Mouse (Mus musculus): Measurements from ENCODE around the gene Olfr539.
"Not testable (repeated sequence)": the region's sequence is repeated elsewhere in the genome, so short reads cannot be mapped to it uniquely, and the experiment has no call there.

The Olfr539 gene

GRCm38 (mm10) chr7:140659630-140660029 lies at the start of gene Olfr539:
Olfr539 (plus strand) TSS chr7:140659930.
- no peak for DNase-seq (ENCODE audit: low spot score in 2 of 2)

GRCm38 (mm10) chr7:140628670-140629069 lies 31.1 kb upstream of the Olfr539 start, which contains the start of gene Olfr61:
Olfr61 (plus strand) TSS chr7:140628970.
- not testable (repeated sequence) for DNase-seq (ENCODE audit: low spot score in 2 of 2)

GRCm38 (mm10) chr7:140630559-140630958 lies 29.2 kb upstream of the Olfr539 start:
- no peak for DNase-seq (ENCODE audit: low spot score in 2 of 2)

GRCm38 (mm10) chr7:140646152-140646551 lies 13.6 kb upstream of the Olfr539 start, which contains the start of gene Olfr53:
Olfr53 (plus strand) TSS chr7:140646452.
- no peak for DNase-seq (ENCODE audit: low spot score in 2 of 2)

DNA sequence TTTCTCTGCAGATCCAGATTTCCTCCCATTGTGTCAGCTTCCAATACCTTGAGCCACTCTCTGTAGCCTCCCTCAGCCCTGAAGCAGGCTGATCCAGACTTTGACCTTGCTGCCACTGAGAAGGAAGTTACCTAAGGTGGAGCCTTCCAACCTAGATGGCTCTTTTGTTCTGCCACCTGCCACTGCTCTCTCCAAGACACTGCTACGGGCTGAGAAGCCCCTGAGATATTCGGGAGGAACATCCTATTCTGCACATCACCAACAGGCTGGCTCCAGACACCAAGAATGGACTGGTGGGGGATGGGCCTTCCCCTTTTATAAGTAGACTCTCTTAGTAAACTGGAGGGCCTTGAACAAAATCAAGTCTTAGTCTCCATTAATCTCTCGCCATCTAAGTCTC lies 11.0 kb downstream of the Olfr539 start:
- not testable (repeated sequence) for DNase-seq (ENCODE audit: low spot score in 2 of 2)

GRCm38 (mm10) chr7:140675863-140676262 lies 16.1 kb downstream of the Olfr539 start:
- DNase-seq (ENCODE audit: low spot score in 2 of 2) = no peak

- not testable (repeated sequence) for DNase-seq (ENCODE audit: low spot score in 2 of 2)
These were observed 19.9 kb downstream of the Olfr539 start for GRCm38 (mm10) chr7:140679591-140679990.

GRCm38 (mm10) chr7:140681651-140682050 lies 21.9 kb downstream of the Olfr539 start, which contains the start of gene Olfr45:
Olfr45 (plus strand) TSS chr7:140681951.
- no peak for DNase-seq (ENCODE audit: low spot score in 2 of 2)

DNA sequence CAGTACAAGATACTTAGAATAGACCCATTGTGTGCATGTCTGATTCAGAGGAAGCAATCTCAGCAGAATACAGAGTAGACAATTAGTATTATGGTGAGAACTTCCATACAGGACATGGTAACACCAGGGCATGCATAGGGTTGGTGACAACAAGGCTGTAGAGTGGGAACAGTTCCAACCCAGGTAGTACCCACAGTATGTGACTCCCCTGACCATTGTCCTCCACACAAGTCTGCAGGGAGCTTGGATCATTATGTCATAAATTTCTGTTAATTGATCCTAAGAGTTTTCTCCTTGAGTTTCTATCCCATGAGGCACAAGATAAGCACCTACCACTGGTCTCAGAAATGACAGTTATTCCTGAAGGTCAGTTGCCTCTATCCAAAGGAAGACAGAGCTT lies 37.2 kb downstream of the Olfr539 start, which contains the start of gene Olfr541:
Gene Olfr541 (plus strand): TSS at position 301 of the 400 bp plus-strand sequence.
- DNase-seq (ENCODE audit: low spot score in 2 of 2) = no peak

DNA sequence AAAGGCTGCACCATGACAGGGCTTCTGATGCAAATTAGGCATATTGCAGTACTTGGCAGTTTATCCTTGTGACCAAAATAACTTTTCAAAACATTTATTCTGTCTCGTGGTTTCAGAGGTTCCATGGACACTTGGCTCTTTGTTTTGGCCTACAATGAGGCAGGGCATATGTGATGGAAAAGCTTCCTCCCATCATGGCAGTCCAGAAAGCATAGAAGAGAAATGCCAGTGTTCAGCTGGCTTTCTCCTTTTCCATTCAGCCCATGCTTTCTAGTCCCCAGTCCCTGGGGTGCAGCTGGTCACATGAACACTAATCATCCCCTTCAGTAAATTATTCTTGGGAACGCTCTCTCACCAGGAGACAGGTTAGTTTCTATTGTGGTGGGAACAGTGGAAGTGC lies 46.6 kb downstream of the Olfr539 start:
- DNase-seq (ENCODE audit: low spot score in 2 of 2) = no peak

DNA sequence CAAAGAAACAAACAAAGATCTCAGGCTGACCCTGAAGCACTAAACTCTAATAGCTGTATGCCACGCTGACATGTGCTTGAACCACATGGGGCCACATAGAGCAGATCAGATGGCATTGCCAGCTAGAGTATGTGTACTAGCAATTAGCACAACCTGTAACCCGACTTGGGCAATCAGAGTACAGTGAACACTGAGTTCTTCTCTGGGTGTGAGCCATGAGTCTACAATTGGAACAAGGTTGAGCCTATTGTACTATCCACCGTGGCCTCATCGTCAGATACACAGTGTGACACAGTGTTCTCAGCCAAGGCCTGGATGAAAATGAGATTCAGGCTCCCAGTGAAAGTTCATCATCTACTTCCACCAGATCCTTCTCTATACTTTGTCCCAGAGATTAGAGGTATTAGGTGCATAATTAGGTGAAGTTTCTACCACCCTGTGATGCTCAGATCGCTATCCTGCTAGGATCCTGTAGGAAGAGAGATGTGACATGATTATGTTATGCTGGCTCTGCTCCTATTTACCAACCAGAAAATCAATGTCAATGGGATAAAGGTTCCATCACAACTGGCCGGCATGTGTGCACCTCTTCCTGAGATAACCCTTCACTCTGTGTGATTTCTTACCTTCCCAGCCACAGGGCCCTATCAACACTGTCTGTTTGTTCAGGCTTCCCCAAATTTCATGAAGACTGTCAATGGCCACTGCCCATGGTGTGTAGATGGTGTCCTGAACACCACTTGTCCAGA lies 48.0 kb downstream of the Olfr539 start:
- DNase-seq (ENCODE audit: low spot score in 2 of 2) = no peak

DNA sequence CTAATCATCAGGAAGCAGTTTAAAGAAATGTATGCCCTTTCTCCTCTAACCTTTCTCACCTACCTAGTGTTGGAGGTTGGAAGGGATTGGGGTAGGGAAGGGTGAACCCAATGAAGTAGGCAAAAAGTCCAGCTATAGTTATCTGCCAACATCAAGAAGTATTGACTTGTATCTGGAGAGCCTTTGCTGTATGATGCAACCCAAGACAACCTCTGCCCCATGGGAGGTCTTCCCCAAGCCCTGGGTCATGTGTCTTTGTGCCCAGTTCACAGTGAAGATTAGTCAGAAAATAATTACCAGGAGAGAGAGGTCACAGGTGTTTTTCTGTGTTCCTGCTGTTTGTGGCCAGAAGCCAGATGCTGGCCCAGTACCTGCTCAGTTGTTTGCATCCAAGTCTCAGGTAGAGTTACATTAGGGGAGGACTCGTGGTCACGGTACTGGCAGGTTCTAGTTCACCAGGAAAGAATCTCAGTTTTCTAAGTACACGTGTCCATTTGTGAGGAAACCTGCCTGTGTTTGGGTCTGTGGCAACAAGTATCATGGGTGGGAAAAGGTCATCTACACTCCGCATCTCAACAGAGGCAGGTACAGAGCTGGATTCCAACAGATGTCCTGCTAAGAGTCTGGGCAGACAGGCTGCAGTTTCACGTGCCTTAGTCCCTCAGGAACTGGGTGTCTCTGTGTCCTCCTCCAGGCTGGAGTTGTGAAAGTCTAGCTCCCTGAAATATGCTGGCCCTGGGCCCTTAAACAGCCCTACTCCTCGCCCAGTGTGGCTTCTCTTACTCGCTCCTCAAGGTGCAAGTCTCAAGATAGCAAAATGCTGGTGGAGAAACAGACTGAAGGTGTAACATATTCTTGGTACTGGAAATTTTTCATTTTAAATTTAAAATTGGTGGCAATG lies 57.7 kb downstream of the Olfr539 start:
- peak; percentile 9 to 44 for DNase-seq (ENCODE audit: low spot score in 2 of 2)

DNA sequence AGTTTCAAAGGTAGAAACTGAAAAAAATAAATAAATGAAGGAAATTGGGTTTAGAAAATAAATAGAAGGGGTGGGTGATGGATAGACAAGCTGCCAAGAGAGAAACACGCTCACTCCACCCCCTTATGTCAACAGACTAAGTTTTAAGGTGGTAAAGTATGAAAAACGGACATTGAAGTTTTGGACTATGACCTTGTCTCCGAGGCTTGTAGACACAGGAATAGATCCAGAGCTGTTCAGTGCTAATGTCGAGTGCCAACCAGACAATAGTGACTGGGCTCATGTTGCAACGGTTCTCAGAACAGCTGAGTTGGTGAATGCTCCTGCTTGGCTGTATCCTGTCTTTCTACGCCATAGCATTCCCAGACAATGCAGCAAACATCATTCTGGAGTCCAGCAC lies 61.4 kb downstream of the Olfr539 start:
- DNase-seq (ENCODE audit: low spot score in 2 of 2) = no peak

DNA sequence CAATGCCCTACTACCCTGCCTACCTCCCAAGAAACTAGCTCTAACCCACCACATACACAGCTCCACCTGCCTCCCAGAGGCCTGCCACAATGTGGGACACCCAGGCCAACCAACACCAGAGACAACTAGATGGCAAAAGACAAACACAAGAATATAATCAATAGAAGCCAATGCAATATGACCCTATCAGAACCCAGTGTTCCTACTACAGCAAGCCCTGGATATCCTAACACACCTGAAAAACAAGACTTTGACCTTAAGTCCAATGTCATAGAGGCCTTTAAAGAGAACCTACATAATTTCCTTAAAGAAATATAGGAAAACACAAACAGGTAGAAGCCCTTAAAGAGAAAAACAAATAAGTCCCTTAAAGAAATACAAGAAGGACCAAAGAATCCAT lies 65.8 kb downstream of the Olfr539 start:
- no peak for DNase-seq (ENCODE audit: low spot score in 2 of 2)

Measured in frontal cortex, postnatal 36 days (tissue).